Mouse (Mus musculus): ENCODE data around the gene Tmem91.

GRCm38 (mm10) chr7:25626509-25627430 is 48.2 kb downstream of the Tmem91 start, which contains the start of gene B3gnt8:
- no peak for TF ChIP-seq CHD2 (IDR thresholded peaks at IDR 0.05; ENCODE audit: low read depth, low read length)
- no peak for TF ChIP-seq HCFC1 (IDR thresholded peaks at IDR 0.05; ENCODE audit: borderline replicate concordance, insufficient read depth, low read length)
- no peak for TF ChIP-seq ZNF384 (IDR thresholded peaks at IDR 0.05; ENCODE audit: low read depth, low read length)
- no peak for TF ChIP-seq MAFK (IDR thresholded peaks at IDR 0.05; ENCODE audit: insufficient read depth, low read depth, low read length)

Measured in ES-E14 (cell line).